Mouse (Mus musculus): ENCODE measurements around the gene Ets2.

The Ets2 gene

DNA sequence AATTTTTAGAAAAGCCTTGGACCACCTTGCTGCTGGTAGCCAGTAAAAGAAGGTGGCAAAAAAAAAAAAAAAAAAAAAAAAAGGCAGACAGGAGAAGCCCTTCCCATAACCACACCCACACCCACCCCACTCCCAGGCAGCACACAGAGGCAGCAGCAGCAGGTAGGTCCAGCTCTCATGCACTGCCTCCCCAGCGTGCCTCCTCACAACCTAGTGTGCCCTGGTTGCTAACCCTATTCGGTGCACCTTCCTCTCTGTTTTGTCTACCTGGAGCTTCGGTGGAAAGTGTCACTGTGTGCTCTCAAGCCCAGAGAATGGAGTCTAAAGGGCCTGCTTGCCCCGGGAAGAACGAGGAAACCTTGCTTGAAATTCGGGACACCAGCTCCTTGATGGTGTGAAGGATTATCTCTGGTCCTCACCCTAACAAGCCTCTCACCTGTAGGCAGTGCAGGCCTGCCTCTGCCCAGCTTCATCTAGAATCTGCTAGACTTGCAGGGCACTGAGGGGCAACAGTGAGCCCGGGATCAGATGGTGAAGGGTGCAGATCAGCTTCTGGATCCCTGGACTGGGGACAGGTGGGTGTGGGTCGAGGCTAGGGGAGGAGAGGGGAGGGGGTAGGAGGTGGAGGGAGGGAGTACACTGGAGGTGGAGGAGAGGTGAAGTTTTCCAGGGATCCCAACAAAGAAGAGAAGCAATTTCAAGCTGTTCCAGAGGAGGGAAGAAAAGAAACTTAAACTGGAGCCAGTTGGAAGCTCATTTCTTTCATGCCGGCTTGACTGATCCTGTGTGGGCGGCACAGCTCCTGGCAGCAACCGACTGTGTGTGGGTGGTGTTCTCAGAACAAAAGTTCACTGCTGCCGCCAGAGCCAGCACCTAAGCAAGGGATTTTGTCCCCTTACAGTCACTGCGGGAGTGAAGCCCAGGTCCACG, 67.5 kb downstream of the Ets2 start:
- DNase-seq (ENCODE audit: low read depth): peak; percentile 61

DNA sequence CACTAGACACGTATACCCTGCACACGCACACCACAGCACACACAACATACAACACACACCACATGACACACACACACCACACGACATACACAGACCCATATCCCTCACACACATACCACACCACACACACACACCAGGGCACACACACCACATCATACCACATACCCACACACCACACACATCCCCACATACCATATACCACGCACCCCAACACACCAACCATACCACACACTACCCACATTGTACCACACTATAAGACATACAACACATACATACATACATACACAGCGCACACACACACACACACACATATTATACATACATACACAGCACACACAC, 68.1 kb downstream of the Ets2 start:
- DNase-seq (ENCODE audit: low read depth): no peak

DNA sequence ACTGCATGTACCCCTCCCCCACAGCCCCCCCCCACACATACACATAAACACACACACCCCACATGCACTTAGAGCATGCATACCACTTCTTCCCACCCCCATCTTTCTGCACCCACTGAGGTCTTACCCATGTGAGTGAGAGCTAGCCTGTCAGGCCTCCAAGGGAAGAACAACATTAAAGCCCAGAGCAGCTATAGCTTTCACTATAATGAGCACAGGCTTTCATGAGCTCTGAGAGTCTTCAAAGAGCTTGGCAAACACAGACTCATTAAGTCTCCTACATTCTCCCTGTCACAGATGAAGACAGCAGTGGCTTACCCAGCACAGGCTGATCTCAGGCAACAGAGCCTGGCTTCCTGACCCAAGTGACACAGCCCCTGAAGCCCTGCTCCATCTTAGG, 68.5 kb downstream of the Ets2 start:
- no peak for DNase-seq (ENCODE audit: low read depth)

All from NIH3T3 (cell line).